Mouse (Mus musculus): ENCODE results near the gene Srsf2. TPM values are rescaled to one million over a fixed set of nuclear protein-coding genes. Genes with fewer than 3 reads are reported as not detected.

Srsf2 gene
- 205 and 482 TPM in 2 replicates for polyA plus RNA-seq (2012; rRNA removed; ENCODE audit: low replicate concordance)

DNA sequence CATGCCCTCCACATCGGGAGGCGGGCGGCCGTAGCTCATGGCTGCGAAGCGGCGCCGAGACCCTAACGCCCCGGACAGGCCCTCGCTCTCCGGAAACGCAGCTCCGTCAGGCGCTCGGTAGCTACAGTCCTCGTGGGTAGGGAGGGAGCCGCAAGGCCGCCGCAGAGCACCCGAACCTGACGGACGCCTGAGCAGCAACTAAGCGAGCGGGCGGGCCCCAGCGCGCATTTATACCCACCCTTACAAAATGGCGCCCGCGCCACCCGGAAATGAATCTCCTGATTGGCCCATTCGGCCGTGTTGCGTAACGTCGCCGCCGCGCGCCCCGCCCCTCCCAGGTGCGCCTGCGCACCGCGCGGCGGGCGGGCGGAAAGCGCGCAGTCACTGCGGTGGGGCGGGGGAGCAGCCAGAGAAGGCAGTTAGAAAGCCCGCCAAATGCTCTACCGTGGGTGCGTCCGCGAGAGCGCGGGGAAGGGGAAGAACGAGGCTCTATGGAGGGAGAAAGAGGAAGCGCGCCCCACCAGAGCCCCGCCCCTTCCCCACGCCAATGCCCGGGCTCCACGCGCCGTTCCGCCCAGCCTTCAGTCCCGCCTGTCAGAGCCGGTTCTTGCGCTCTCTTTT, at the start of gene Srsf2:
TSS of gene Srsf2 (minus strand) at position 204 of the 621 bp plus-strand sequence.

DNA sequence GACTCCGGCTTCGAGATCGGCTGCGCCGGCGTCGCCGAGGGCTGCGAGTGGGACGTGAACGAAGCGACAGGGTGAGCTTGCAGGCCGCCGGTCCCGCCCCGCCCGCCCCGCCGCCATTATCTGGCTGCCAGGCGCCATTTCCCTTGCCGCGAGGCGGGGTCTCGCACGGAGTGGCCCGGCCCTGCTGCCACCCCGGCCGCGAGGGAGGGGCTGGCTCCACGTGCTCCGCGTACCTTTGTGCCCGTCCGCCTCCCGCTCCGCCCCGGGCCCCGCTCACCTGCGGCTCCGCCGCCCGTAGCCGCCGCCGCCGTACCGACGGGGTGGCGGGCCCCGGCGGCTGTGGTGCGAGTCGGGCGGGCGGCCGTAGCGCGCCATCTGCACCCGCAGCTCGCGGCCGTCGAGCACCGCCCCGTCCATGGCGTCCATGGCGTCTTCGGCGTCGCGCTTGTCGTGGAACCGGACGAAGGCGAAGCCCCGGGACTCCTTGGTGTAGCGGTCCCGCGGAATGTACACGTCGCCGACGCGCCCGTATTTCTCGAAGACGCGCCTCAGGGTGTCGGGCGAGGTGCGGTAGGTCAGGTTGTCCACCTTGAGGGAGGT, 503 bp downstream of the Srsf2 start, which contains the start of gene Mfsd11:
TSS of gene Mfsd11 (plus strand) at position 150 of the 600 bp plus-strand sequence.

GRCm38 (mm10) chr11:116843261-116844233, 9.3 kb downstream of the Srsf2 start, which contains the start of the genes Mettl23 and Jmjd6:
Gene Mettl23, plus strand, starts transcription at chr11:116843278.
Gene Jmjd6, minus strand, starts transcription at chr11:116843449.

DNA sequence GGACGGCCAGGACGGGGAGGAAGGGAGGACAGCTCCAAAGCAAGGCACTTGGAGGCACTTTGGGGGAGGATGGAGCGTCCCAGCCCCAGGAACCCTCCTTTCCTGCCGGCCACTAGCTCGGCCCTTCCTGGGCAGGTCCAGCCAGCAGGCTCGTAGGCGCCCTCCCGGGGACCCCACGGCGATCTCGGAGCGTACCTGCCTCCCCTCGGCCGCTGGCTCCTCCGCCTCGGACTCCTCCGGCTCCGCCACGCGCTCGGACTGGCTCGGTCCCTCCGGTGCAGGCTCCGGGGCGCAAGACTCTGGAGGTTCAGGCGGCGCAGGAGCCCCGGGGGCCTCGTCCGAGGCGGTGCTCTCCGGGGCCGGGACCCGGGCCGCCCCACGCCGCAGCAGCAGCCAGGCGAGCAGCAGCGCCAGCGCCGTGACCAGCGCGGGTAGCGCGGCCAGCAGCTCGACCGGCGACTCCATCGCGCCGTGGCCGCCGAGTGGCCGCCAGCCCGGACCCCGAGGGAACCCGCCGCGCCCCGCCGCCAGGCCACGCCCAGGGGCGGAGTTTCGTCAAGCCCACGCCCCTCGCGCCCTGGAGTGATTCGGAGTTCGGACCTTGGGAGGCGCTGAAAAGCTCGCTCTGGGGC, 25.2 kb downstream of the Srsf2 start, which contains the start of gene Mxra7:
TSS of gene Mxra7 (minus strand) at position 513 of the 632 bp plus-strand sequence.

Other genes with a start within 250 kb of the Srsf2 start
- gene Rhbdf2, start 226.1 kb downstream of the Srsf2 start, polyA plus RNA-seq (2012; rRNA removed; ENCODE audit: low replicate concordance) = 31.6 and 36.1 TPM in 2 replicates
- 2.3 and 2.4 TPM in 2 replicates for gene Prcd, start 199.6 kb downstream of the Srsf2 start, polyA plus RNA-seq (2012; rRNA removed; ENCODE audit: low replicate concordance)
- gene Cygb, start 198.8 kb downstream of the Srsf2 start, polyA plus RNA-seq (2012; rRNA removed; ENCODE audit: low replicate concordance) = 89.2 and 103 TPM in 2 replicates
- 0.06 and 0.22 TPM in 2 replicates for gene St6galnac1, start 77.6 kb downstream of the Srsf2 start, polyA plus RNA-seq (2012; rRNA removed; ENCODE audit: low replicate concordance)
- gene Mxra7, start 25.0 kb downstream of the Srsf2 start, polyA plus RNA-seq (2012; rRNA removed; ENCODE audit: low replicate concordance) = 11.5 and 33.6 TPM in 2 replicates
- gene Mettl23, start 9.8 kb downstream of the Srsf2 start, polyA plus RNA-seq (2012; rRNA removed; ENCODE audit: low replicate concordance) = 32.6 and 32.9 TPM in 2 replicates
- gene Jmjd6, start 9.6 kb downstream of the Srsf2 start, polyA plus RNA-seq (2012; rRNA removed; ENCODE audit: low replicate concordance) = 22.2 and 37.4 TPM in 2 replicates
- 34.7 and 35.3 TPM in 2 replicates for gene Mfsd11, start 654 bp downstream of the Srsf2 start, polyA plus RNA-seq (2012; rRNA removed; ENCODE audit: low replicate concordance)
- 0.07 and 0.19 TPM in 2 replicates for gene Mgat5b, start 65.8 kb upstream of the Srsf2 start, polyA plus RNA-seq (2012; rRNA removed; ENCODE audit: low replicate concordance)

All from subcutaneous adipose tissue, adult 2 months (tissue).